ENCODE assay signal across 9 mouse cellular contexts in genomic region chr16:30511563-30512340, GRCm38 (mm10). TPM values are rescaled to one million over a fixed set of nuclear protein-coding genes. Genes with fewer than 3 reads are reported as not detected.
DNase-seq lines count a peak whose midpoint lies in the region; ATAC-seq and TF ChIP-seq lines count a peak whose summit lies in the region.
"Had no signal": no experiment of that assay in that cellular context is flagged by ENCODE, and none has a peak within 500 bp of the region (broad histone marks: within the 10 kb centered on the region; RNA-seq: fewer than 3 reads in every experiment).

No protein-coding gene starts in this region.

- no peak for ATAC-seq in heart, embryonic 16.5 days (replicated peaks; ENCODE audit: extremely low read depth, insufficient read depth, low FRiP score)
- ATAC-seq in hindbrain, embryonic 15.5 days (ENCODE audit: low FRiP score, low read depth), result no peak
- ATAC-seq in midbrain, embryonic 12.5 days (ENCODE audit: low FRiP score, low read depth), result no peak
- no peak for ATAC-seq in inflammation-experienced regulatory T-cells, adult 6 months

- H3K4me1 ChIP-seq in heart, embryonic 16.5 days (ENCODE audit: control insufficient read depth, insufficient read depth, low read length), result peaks cover 37% of the 10 kb centered on the region
- H3K4me1 ChIP-seq in bone marrow macrophage, adult 2 months (ENCODE audit: control insufficient read depth, insufficient read depth, low read length), result peaks cover 33% of the 10 kb centered on the region
- H3K4me1 ChIP-seq in hindbrain, embryonic 15.5 days (replicated peaks), result peaks cover 29% of the 10 kb centered on the region
- peaks cover 18% of the 10 kb centered on the region for H3K4me1 ChIP-seq in midbrain, embryonic 12.5 days
- peaks cover 14% of the 10 kb centered on the region for H3K4me1 ChIP-seq in thymus, adult 2 months (replicated peaks; ENCODE audit: control insufficient read depth, insufficient read depth, low read length)

- peak overlapping the region; percentile 96 for H3K9ac ChIP-seq in heart, embryonic 16.5 days (ENCODE audit: low read length)
- H3K9ac ChIP-seq in hindbrain, embryonic 15.5 days, result peak overlapping the region; percentile 74; the same call in 1 of the 2 replicates
- H3K9ac ChIP-seq in midbrain, embryonic 12.5 days (replicated peaks), result peak overlapping the region; percentile 73

- peak overlapping the region; percentile 82; the same call in 1 of the 2 replicates for H3K4me3 ChIP-seq in heart, embryonic 16.5 days (ENCODE audit: low read length)
- peak overlapping the region; percentile 82 for H3K4me3 ChIP-seq in bone marrow macrophage, adult 2 months (ENCODE audit: insufficient read depth, low read length)
- H3K4me3 ChIP-seq in hindbrain, embryonic 15.5 days, result peak overlapping the region; percentile 55
- peak overlapping the region; percentile 68 for H3K4me3 ChIP-seq in midbrain, embryonic 12.5 days
- no peak overlapping the region for H3K4me3 ChIP-seq in thymus, adult 2 months (ENCODE audit: control insufficient read depth, insufficient read depth, low read length)

- peaks cover 3% of the 10 kb centered on the region; the same call in 1 of the 2 replicates for H3K36me3 ChIP-seq in heart, embryonic 16.5 days (ENCODE audit: control insufficient read depth, insufficient read depth)
- H3K36me3 ChIP-seq in hindbrain, embryonic 15.5 days, result peaks cover 12% of the 10 kb centered on the region; the same call in 1 of the 2 replicates
- H3K36me3 ChIP-seq in midbrain, embryonic 12.5 days, result peaks cover 17% of the 10 kb centered on the region
- no peaks in the 10 kb centered on the region for H3K36me3 ChIP-seq in thymus, adult 2 months (ENCODE audit: control insufficient read depth, insufficient read depth, low read length)

- peak overlapping the region; percentile 85 for H3K4me2 ChIP-seq in heart, embryonic 16.5 days (ENCODE audit: low read depth, low read length)
- H3K4me2 ChIP-seq in hindbrain, embryonic 15.5 days, result peak overlapping the region; percentile 67
- H3K4me2 ChIP-seq in midbrain, embryonic 12.5 days (replicated peaks), result peak overlapping the region; percentile 60

- H3K27me3 ChIP-seq in heart, embryonic 16.5 days (ENCODE audit: control insufficient read depth, insufficient read depth, low read length), result peaks cover 5% of the 10 kb centered on the region; the same call in 1 of the 2 replicates
- no peaks in the 10 kb centered on the region for H3K27me3 ChIP-seq in hindbrain, embryonic 15.5 days
- no peaks in the 10 kb centered on the region for H3K27me3 ChIP-seq in midbrain, embryonic 12.5 days
- no peaks in the 10 kb centered on the region for H3K27me3 ChIP-seq in thymus, adult 2 months (ENCODE audit: control insufficient read depth, insufficient read depth, low read length)

- intact Hi-C loops in heart, postnatal 14 days (cut with DNase I), result loop anchor here (5.0 kb wide), 1 partner anchor 249 kb away; no protein-coding TSS in a partner anchor

- no peak for DNase-seq in heart, postnatal 14 days
- DNase-seq in ovary, adult 18-20 months (ENCODE audit: low spot score), result no peak
- no peak for DNase-seq in thymus, adult 2 months
- DNase-seq: thymus, postnatal 14 days had no signal

- no peak for TF ChIP-seq POLR2A in bone marrow macrophage, adult 2 months (IDR thresholded peaks at IDR 0.05; ENCODE audit: borderline replicate concordance, low read depth, low read length)
- no peak for TF ChIP-seq POLR2A in thymus, adult 2 months (IDR thresholded peaks at IDR 0.05; ENCODE audit: control insufficient read depth, extremely low read depth, insufficient read depth, low read length, poor library complexity)

- WGBS in heart, embryonic 16.5 days, result 81% methylated on average over 13 of the region's 13 CpGs
- 80% methylated on average over 13 of the region's 13 CpGs for WGBS in hindbrain, embryonic 15.5 days
- WGBS in midbrain, embryonic 12.5 days, result 83% methylated on average over 13 of the region's 13 CpGs
- 71% methylated on average over 13 of the region's 13 CpGs for WGBS in thymus, adult 2 months

- H3K9me3 ChIP-seq in heart, embryonic 16.5 days (replicated peaks; ENCODE audit: control insufficient read depth, low read length), result 0 out of 2 replicates have a peak, but pooled peaks cover 4% of the 10 kb centered on the region
- no peaks in the 10 kb centered on the region for H3K9me3 ChIP-seq in hindbrain, embryonic 15.5 days
- no peaks in the 10 kb centered on the region for H3K9me3 ChIP-seq in midbrain, embryonic 12.5 days

- peak overlapping the region; percentile 97 for H3K27ac ChIP-seq in heart, embryonic 16.5 days (ENCODE audit: low read length)
- peak overlapping the region; percentile 90 for H3K27ac ChIP-seq in bone marrow macrophage, adult 2 months (ENCODE audit: insufficient read depth, low read depth, low read length)
- peak overlapping the region; percentile 88 for H3K27ac ChIP-seq in hindbrain, embryonic 15.5 days (replicated peaks)
- H3K27ac ChIP-seq in midbrain, embryonic 12.5 days (replicated peaks), result peak overlapping the region; percentile 94; the same call in 1 of the 2 replicates
- H3K27ac ChIP-seq in thymus, adult 2 months (ENCODE audit: control insufficient read depth, insufficient read depth, low read length), result no peak overlapping the region

- no peak for TF ChIP-seq CTCF in bone marrow macrophage, adult 2 months (IDR thresholded peaks at IDR 0.05; ENCODE audit: low read depth, low read length)
- no peak for TF ChIP-seq CTCF in thymus, adult 2 months (IDR thresholded peaks at IDR 0.05; ENCODE audit: borderline replicate concordance, control insufficient read depth, extremely low read depth, insufficient read depth, low read length, poor library complexity)

RNA-seq across cellular contexts. Expression of gene Tmem44, which starts 38.9 kb away (rescaled TPM):
- polyA plus RNA-seq in heart, embryonic 16.5 days (2015; fragmentation: Nextera tagmentation; extraction: Ambion mirVana), result 19.3 and 21.5 TPM in 2 replicates
- total RNA-seq in heart, postnatal 14 days (2021), result 10 to 100 TPM; 12.9 to 13.9 TPM
- not detected in 2 replicates for polyA plus RNA-seq in bone marrow macrophage, adult 2 months (2012; ENCODE audit: insufficient read depth, insufficient read length, missing spikeins)
- 67.9 and 72.6 TPM in 2 replicates for polyA plus RNA-seq in hindbrain, embryonic 15.5 days (2015; fragmentation: Nextera tagmentation; extraction: Ambion mirVana)
- polyA plus RNA-seq in midbrain, embryonic 12.5 days (2016; fragmentation: Nextera tagmentation; extraction: Ambion mirVana), result 52.2 and 55.1 TPM in 2 replicates
- under 1 TPM; 0.17 to 0.81 (median 0.70) TPM for polyA plus RNA-seq in inflammation-experienced regulatory T-cells, adult 6 months (2017; shearing (Covaris generic))
- polyA plus RNA-seq in thymus, adult 2 months (2012; rRNA removed), result 1.4 and 3.1 TPM in 2 replicates
